Mouse (Mus musculus) urinary bladder, adult 2 months (tissue): ENCODE data around the gene Arhgef12. TPM values are rescaled to one million over a fixed set of nuclear protein-coding genes. Genes with fewer than 3 reads are reported as not detected.

Experiments used
- DNase-seq: peaks from one replicate; pipeline ENCODE4 v3.0.0; 2022; ENCODE audit warnings: low spot score
- polyA plus RNA-seq: library from polyadenylated mRNA; depleted of rRNA; stranded (reverse); fragments of >200 nt; gene quantifications from 2 replicates; pipeline ENCODE4 v1.2.3, GENCODE M21; 2012

Arhgef12 gene
- polyA plus RNA-seq, 1 experiment: 34.8 TPM

DNA sequence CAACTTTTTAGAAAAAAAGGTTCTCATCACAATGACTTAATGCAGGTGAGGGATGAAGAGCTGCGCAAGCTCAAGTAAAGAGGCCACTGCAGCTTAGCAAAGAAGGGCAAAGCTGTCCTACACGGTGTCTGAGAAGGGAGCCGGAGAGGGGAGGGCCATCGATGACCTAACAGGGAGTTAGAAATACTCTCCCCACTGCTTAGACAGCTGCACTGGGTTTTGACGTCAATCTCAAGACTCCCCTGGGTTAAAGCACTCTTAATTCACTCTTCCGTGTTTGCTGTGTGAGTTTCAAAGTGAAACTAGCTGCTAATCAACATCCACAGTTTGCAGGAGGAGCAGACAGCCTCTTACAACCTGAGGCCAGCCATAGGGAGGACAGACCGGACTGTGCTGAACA is 30.9 kb downstream of the Arhgef12 start:
- no peak for DNase-seq

DNA sequence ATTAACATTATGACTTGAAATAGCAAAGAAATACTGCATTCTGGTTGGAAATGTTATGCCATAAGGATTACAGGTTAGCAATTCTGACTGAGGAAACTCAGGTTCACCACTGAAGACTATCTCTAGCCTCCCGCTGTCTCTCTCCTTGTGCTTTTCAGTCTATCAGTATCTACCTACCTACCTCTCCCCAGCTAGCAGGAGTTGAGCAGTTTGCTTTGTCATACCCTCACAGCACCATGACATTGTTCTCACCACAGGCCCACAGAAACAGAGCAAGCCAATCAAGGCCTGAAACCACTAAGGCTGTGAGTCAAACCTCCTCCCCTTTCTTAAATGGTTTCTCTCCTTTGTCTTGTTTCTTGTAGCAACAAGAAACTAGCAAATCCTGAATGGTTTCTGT is 32.4 kb downstream of the Arhgef12 start:
- DNase-seq: no peak

DNA sequence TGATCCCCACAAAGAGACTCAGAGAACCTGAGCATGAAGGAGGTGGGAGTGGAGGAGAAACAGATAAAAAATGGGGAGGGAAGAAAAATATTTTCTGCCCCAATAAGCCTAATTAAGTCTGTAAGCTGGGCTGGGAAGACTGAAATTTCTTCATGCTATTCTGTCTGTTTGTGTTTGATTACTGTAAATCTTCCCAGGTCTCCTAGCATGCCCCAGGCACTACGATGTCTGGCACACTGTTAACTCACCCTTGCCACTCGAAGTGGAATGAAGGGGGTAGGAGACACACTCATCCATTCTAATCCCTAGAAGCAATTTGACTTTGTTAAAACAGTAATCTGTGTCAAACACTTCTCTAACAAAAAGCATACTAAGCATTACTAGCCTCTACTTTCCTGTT is 35.3 kb downstream of the Arhgef12 start:
- no peak for DNase-seq

DNA sequence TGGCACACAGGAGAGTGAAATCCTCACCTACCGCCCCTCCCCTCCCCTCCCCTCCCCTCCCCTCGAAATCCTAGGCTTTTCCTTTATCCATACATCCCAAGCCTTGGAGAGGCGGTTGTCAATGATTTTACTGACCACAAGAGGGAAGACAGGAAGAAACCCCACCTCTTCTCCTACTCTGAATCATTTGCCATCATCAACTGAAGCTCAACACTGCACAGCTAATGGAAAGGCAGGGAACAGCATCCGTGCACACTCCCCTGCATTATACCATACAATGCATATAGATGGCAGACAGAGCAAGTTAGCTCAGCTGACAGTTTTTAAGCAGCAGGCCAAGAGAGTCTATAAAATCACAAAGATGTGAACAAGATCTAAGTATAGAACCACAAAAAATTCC is 35.9 kb downstream of the Arhgef12 start:
- no peak for DNase-seq

DNA sequence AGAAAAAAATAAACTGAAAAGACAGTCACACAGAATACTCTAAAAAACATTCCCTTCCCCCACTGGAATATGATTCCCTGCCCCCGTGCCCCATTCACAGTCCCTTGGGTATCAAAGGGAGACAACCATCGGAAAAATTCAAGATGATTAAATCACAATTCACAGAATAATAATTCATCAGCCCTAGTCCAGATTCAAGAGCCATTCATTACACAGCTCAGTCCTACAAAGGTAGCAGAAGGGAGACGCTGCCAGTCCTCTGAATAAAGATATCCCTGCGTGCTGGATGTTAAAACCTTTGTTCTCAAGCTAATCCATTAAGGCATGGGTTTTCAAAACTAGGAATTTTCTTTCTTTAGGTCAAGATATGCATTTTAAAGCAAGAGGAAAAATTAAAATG is 36.5 kb downstream of the Arhgef12 start:
- no peak for DNase-seq

DNA sequence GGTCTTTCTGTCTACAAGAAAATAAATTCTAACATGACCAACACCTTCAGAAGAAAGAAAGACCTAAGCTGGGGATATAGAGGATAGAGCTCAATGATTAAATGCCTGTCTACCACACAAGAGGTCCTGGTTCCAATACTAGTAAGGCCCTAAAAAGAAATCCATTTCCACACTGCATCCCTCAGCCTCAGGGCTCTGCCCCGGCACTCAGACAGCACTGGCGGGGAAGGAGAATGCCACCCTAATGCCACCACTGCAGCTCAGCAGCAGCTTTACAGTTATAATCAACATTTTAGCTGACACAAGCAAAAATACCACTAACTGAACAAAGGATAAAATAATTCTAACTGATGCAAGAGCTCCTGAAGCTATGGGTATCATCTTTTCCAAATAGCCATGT is 36.9 kb downstream of the Arhgef12 start:
- no peak for DNase-seq

DNA sequence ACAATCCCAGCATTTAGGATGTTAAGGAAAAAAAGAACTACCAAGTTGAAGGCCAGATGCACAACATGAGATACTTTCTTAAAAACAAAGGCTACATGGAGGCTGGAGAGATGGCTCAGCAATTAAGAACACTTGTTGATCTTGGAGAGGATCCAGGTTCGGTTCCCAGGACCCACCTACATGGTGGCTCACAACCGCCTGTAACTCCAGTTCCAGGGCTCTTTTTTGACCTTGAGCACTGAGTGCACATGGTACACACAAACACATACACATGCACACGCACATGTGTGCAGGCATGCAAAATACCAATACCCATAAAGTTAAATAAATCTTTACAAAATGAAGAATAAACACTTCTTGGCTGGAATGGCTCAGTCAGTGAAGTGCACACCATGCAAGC is 39.1 kb downstream of the Arhgef12 start:
- no peak for DNase-seq

DNA sequence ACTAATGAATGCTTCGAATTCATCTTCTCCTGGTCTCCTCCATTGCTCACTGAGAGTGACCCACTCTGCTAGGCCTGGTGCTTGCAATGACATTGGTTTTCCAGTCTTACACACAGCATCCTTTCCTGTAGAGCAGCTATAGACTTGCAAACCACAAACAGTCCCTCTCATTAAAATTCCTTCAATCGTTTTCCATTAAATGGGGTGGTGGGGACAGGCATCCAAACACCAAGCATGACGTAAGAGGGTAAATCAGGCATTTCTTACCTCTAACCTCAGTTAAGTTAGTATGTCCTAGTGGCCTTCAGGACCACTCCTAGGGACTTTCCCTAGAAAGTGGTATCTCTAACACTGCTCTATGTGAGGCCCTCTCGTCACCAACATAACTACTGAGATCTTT is 41.8 kb downstream of the Arhgef12 start:
- DNase-seq: no peak

DNA sequence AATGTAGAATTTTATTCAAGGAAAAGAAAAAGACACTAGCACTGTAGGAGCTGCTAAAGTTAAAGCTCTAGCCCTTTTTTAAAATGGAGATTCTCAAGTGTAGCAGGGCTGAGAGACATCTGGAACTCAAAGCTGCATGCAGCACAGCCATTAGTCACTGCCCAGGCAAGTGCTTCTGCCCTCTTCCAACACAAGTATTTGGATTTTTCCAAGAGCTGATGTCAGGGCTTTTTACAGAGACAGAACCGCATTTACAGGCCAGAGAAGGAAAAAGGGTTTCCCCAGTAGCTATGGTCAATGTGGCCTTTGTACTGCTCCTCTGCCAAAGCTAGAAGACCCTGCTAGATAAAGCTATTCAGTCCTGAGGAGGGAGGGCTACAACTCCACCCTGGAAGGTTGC is 45.5 kb downstream of the Arhgef12 start:
- DNase-seq: no peak

DNA sequence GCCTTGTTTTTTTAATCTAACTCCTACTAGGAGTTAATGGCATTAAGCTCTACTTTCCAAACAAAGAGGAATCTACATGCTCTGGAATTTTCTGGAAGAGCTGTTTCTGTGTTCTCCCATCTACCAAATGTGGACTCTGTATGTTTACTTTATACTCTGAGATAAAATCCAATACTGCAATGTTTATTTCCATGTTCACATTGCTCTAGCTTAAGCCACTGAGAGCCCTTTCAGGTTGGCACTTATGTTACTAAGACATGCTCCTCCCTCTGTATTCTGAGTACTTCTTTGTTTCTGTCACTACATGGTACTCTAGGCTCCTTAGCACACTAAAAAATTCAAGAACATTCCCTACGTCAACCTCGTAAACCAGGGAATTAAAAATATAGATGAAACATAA is 56.6 kb downstream of the Arhgef12 start:
- no peak for DNase-seq

DNA sequence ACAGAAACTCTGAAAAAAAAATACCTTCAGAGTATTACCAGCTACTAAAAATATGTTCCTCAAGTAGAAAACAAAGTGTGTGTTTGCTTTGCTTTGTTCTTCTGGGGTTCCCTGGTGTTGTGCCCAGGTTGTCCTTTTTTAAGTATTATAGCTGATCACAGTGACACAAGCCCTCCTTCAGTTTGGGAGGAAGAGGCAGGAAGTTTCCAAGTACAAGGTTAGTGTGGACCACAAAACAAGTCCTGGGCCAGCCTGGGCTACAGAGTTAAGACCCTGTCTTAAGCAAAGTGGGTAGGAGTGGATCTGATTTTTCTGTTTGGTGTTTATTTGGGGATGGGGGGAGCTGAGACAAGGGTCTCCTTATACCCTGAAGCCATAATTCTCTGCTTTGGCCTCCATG is 62.6 kb downstream of the Arhgef12 start:
- no peak for DNase-seq

DNA sequence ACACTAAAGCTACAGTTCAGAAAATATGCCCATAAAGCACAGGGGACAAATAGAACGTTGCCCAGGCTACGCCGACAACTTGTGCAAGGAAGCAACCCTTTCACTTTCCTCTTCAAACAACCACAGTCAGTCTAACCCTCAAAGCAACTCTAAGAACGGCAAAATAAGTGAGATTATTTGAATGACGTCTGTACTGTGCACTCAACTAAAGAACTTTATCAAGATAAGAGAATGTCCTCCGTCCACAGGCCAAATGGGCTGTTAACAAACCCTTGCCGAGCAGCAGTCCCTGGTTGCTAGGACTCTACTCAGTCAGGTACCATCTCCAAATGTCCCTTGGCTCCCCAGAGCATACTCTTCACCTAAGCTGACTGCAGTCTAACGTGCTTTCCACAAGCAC is 68.6 kb downstream of the Arhgef12 start:
- DNase-seq: no peak

DNA sequence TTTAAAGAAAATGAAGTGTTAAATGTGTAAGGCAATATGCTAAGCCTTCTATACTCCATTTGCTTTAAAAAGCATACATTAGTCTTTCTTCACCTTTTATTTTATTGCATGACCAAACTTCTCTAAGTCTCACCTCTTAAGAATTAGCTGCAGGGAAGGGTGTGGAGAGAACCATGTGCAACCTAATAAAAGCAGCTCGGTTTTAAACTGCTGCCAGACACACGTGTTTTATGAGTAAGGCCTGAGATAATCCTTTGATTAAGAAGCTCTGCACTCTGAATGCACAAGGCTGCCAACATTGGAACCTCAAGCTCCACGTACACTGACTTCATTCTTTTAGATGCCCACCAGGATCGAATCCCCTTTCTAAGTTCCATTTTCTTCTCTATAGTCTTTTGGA is 71.8 kb downstream of the Arhgef12 start:
- DNase-seq: no peak

DNA sequence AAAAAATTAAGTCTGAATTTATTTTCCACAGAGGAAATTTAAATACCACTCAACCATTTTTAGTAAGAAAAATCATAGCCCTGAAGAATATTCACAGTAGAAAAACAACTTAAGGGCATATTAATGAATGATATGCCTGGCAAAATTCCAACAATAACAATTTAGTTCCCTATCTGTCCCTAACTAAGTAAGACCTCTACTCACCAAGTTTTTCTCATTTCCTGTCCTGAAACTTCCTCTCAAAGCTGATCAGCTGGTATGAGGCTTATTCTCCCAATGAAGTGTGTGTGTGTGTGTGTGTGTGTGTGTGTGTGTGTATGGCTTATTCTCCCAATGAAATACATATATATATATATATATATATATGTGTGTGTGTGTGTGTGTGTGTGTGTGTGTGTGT is 72.8 kb downstream of the Arhgef12 start:
- no peak for DNase-seq

DNA sequence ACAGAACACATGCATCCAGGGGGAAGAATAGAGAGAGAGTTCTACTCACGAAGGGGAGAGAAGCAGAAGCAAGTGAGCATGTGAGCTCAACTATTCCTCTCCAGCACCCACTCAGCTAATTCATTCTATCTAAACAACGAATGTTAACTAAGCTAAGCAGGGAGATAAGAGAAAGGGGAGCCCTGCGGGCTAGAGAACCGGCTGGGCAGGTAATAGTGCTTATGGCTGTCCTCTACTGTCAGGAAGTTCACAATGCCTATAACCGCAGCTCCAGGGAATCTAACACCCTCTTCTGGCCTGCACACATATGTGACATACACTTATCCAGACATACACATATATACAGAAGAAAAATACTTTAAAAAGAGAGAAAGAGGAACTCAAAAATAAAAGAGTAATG is 79.3 kb downstream of the Arhgef12 start:
- no peak for DNase-seq

DNA sequence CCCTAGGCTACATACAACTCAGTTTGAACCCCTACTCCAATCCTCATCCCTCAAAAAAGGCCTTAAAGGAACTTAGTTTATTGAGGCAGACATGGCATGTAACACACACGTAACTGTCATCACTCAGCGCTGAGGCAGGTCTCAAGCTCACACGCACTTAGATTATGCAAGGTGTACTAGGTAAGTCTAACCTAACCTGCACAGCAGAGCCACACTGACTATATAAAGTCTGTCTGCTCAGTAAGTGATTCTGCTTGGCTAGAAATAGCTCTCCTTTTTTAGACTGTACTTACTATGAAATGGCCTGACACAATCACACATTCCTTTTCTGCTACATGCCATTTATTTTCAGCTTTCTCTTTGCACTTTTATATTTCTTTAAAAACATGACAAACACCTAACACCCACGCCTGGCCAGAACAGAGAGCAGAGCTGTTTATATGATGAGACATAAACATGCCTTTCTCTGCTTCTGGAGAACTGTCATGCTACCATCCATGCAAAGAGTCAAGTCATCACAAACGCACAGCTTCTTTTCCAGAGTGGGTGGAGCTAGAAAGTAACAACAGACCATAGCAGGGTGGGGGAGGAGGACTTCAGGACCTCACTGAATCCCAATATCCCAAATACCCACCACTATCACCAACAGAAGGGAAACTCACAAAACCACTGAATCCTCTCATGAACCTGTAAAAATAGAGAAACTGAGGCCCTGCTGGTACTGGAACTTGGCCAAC is 85.4 kb downstream of the Arhgef12 start:
- DNase-seq: no peak

DNA sequence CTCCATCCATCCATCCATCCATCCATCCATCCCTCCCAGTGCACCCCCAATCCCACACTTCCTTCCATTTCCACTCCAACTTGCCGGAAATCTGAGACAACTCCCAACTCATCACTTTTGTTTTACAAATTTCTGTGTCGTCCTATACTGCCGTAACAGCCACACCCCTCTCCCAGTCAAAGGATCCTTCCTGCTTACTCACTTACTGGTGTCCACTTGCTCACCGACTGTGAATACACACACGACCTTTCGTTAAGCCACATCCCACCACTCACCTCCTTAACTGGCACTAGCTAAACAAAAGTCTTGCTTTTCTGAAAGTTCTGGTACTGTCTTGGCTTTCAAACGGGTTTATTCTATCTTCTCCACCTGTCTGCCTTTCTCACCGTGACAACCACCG is 87.4 kb downstream of the Arhgef12 start:
- DNase-seq: no peak

DNA sequence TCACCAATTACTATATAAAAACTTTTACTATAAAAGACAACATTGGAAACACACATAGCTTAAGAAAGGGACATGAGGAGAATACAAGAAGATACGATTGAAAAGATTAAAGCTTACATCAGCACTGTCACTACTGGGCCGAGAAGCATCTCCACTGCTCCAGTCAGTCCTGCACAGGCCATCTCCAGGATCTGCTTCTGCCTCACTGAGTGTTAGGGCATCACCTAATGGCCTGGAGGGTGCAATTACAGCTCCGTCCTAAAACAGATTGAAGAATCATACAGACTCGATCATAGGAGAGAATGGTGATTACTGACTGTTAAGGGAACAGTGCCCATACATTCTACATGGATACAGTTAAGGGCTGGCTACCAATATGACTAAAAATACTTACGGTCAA is 91.3 kb downstream of the Arhgef12 start:
- DNase-seq: no peak

DNA sequence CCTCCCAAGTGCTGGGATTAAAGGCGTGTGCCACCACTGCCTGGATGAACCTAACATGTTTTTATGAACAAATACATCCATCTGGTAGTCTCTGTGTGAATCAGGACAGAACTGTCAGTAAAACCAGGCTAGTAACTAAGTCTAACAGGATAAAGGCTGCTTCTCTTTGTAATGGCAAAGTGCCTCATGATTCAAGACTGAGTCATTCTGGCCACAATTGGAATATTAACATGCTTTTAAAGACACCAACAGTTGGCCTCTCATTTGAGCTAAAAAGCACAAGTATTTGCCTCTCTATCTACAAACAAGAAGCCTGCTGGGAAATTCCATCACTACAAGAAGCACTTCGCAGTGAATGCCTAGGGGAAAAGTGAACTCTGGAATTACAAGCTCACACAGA is 91.7 kb downstream of the Arhgef12 start:
- no peak for DNase-seq

DNA sequence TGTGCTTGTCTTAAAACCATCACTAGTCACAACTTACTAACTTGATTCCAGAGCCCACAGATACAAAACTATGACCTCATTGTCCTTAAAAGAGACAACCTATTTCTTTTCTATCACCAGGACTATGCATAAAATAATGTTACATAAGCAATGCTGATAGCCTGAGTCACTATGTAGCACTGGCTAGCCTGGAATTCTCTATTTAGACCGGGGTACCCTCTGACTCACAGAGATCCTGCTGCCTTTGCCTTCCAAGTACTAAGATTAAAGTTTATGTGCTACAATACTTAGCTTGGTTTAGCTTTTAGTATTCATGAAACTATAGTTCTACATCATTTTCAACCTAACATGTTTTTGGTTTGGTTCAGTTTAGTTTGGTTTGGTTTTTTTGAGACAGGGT is 92.2 kb downstream of the Arhgef12 start:
- DNase-seq: no peak

DNA sequence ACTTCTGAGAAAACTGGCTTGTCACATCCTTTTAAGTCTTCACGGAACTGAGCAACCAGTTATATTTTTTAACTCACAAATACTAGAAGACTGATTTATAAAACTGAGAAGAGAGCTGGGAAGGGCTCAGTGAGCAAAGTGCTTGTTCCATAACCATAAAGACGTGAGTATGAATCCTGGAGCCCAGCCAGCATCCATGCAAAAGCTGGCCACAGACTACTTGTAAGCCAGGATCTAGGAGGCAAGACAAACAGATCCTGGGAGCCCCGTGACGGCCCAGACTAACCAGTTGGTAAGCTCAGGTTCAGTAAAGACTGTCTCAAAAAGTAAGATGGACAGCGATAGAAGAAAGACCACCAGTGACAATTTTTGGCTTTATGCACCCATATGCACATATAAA is 94.5 kb downstream of the Arhgef12 start:
- no peak for DNase-seq

DNA sequence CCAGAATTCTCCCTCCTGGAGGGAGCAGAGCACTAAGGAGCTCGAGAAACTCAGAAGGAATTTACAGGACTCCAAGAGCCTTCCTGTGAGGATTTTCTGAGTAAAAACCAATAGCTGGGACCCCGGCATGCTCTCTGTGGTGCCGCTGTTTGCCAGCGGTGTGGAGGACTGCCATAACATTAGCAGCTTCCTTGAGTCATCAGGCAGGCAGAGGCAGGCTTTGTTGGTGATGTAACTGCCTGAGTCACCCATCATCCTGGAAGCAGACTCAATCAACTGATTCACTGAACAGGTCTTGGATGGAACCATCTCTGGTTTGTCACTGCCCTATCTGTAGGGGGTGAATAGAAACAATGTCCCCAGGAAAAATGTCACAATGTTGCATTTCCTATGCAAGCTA is 96.0 kb downstream of the Arhgef12 start:
- no peak for DNase-seq

DNA sequence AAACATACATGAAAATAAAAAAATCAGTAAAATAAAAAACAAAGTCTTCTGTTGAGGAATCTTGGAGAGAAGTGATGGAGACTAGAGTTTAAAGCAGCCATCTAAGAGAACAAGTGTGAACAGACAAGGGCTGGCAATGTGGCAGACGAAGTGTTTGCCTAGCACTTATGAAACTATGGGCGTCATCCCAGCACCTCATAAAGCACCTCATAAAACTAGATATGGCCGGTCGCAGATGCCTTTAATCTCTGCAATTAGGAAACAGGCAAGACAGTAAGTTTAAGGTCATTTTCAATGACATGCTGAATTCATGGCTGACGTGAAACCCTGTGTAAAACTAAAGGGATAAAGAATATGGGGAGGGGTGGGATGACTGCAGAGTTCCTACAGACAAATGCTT is 103.2 kb downstream of the Arhgef12 start:
- no peak for DNase-seq

DNA sequence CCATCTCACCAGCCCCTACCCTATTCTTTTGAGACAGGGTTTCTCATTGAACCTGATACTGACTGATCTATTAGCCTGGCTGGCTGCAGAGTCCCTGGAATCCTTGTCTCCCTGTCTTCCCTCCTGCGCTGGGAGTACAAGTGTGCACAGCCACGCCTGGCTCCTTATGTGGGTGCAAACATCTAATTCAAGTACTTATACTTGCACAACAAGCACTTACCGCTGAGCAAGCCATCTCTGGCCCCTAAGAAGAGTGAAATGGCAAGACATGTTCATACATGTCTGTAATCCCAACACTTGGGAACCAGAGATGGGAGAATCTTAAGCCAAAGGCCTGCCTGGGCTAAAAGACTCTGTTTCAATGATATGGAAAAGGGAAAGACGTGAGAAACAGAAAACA is 104.0 kb downstream of the Arhgef12 start:
- no peak for DNase-seq
